ENCODE assay signal across 11 mouse cellular contexts in genomic region chr7:79362830-79363229, GRCm38 (mm10). TPM values are rescaled to one million over a fixed set of nuclear protein-coding genes. Genes with fewer than 3 reads are reported as not detected.
DNase-seq lines count a peak whose midpoint lies in the region; ATAC-seq and TF ChIP-seq lines count a peak whose summit lies in the region.
"Had no signal": no experiment of that assay in that cellular context is flagged by ENCODE, and none has a peak within 500 bp of the region (broad histone marks: within the 10 kb centered on the region; RNA-seq: fewer than 3 reads in every experiment).

No protein-coding gene starts in this region.

- H3K4me2 ChIP-seq in embryonic facial prominence, embryonic 13.5 days: no peak overlapping the region
- no peak overlapping the region for H3K4me2 ChIP-seq in lung, embryonic 15.5 days
- no peak overlapping the region for H3K4me2 ChIP-seq in limb, embryonic 15.5 days

- no peak for ATAC-seq in embryonic facial prominence, embryonic 13.5 days (ENCODE audit: insufficient number of reproducible peaks, insufficient read depth, low FRiP score, low TSS enrichment, low read depth)
- no peak for ATAC-seq in lung, embryonic 15.5 days (ENCODE audit: borderline replicate concordance, extremely low read depth, low FRiP score, low TSS enrichment)
- ATAC-seq in limb, embryonic 15.5 days (ENCODE audit: insufficient number of reproducible peaks, low FRiP score, low TSS enrichment, low read depth): no peak
- no peak for ATAC-seq in megakaryocyte progenitor cell, adult 5-6 weeks (replicated peaks; ENCODE audit: poor library complexity)

- H3K4me1 ChIP-seq in embryonic facial prominence, embryonic 13.5 days: 0 out of 2 replicates have a peak, but pooled peaks cover 3% of the 10 kb centered on the region
- H3K4me1 ChIP-seq in embryonic facial prominence, embryonic 10.5 days: peaks cover 21% of the 10 kb centered on the region
- H3K4me1 ChIP-seq in lung, embryonic 15.5 days: peaks cover 37% of the 10 kb centered on the region
- peaks cover 30% of the 10 kb centered on the region for H3K4me1 ChIP-seq in cortical plate, adult 2 months (ENCODE audit: control insufficient read depth, insufficient read depth, low read length)
- no peaks in the 10 kb centered on the region for H3K4me1 ChIP-seq in limb, embryonic 15.5 days

- no peaks in the 10 kb centered on the region for H3K9me3 ChIP-seq in embryonic facial prominence, embryonic 13.5 days
- H3K9me3 ChIP-seq in embryonic facial prominence, embryonic 10.5 days: no peaks in the 10 kb centered on the region
- no peaks in the 10 kb centered on the region for H3K9me3 ChIP-seq in lung, embryonic 15.5 days
- no peaks in the 10 kb centered on the region for H3K9me3 ChIP-seq in limb, embryonic 15.5 days
- H3K9me3 ChIP-seq: G1E had no signal

- peak overlapping the region; percentile 33; the same call in 1 of the 2 replicates for H3K27ac ChIP-seq in embryonic facial prominence, embryonic 13.5 days
- H3K27ac ChIP-seq in embryonic facial prominence, embryonic 10.5 days (replicated peaks): no peak overlapping the region
- peak overlapping the region; percentile 79 for H3K27ac ChIP-seq in lung, embryonic 15.5 days
- H3K27ac ChIP-seq in cortical plate, adult 2 months (ENCODE audit: insufficient read depth, low read length): peak overlapping the region; percentile 50
- peak overlapping the region; percentile 59 for H3K27ac ChIP-seq in limb, embryonic 15.5 days

- WGBS in embryonic facial prominence, embryonic 13.5 days: 91% methylated on average over 7 of the region's 7 CpGs
- 89% methylated on average over 7 of the region's 7 CpGs for WGBS in embryonic facial prominence, embryonic 10.5 days
- WGBS in lung, embryonic 15.5 days: 70% methylated on average over 7 of the region's 7 CpGs
- WGBS in limb, embryonic 15.5 days: 91% methylated on average over 7 of the region's 7 CpGs

- no peak overlapping the region for H3K4me3 ChIP-seq in embryonic facial prominence, embryonic 13.5 days
- no peak overlapping the region for H3K4me3 ChIP-seq in embryonic facial prominence, embryonic 10.5 days
- H3K4me3 ChIP-seq in lung, embryonic 15.5 days: no peak overlapping the region
- H3K4me3 ChIP-seq in cortical plate, adult 2 months (ENCODE audit: insufficient read depth, low read length): no peak overlapping the region
- no peak overlapping the region for H3K4me3 ChIP-seq in limb, embryonic 15.5 days

- no peak for TF ChIP-seq CTCF in cortical plate, adult 2 months (IDR thresholded peaks at IDR 0.05; ENCODE audit: extremely low read depth, insufficient read depth, low read length)

- H3K9ac ChIP-seq in embryonic facial prominence, embryonic 13.5 days: no peak overlapping the region
- H3K9ac ChIP-seq in lung, embryonic 15.5 days: no peak overlapping the region
- no peak overlapping the region for H3K9ac ChIP-seq in limb, embryonic 15.5 days

- H3K27me3 ChIP-seq in embryonic facial prominence, embryonic 13.5 days: no peaks in the 10 kb centered on the region
- H3K27me3 ChIP-seq in embryonic facial prominence, embryonic 10.5 days (replicated peaks; ENCODE audit: low read depth, poor library complexity, severe bottlenecking): no peaks in the 10 kb centered on the region
- no peaks in the 10 kb centered on the region for H3K27me3 ChIP-seq in lung, embryonic 15.5 days
- no peaks in the 10 kb centered on the region for H3K27me3 ChIP-seq in limb, embryonic 15.5 days

- no peak for DNase-seq in embryonic facial prominence, embryonic 10.5 days (ENCODE audit: low spot score)
- no peak for DNase-seq in lung, postnatal 10 days
- no peak for DNase-seq in adrenal gland, adult 8-10 months

- H3K36me3 ChIP-seq in embryonic facial prominence, embryonic 13.5 days: peaks cover 48% of the 10 kb centered on the region
- peaks cover 49% of the 10 kb centered on the region for H3K36me3 ChIP-seq in embryonic facial prominence, embryonic 10.5 days (replicated peaks)
- peaks cover 14% of the 10 kb centered on the region for H3K36me3 ChIP-seq in lung, embryonic 15.5 days
- H3K36me3 ChIP-seq in limb, embryonic 15.5 days: peaks cover 34% of the 10 kb centered on the region

- TF ChIP-seq POLR2A in cortical plate, adult 2 months (IDR thresholded peaks at IDR 0.05; ENCODE audit: extremely low read depth, insufficient read depth, low read length): no peak

RNA-seq across cellular contexts. Expression of gene Rlbp1, which starts 24.0 kb away (rescaled TPM):
- polyA plus RNA-seq in embryonic facial prominence, embryonic 13.5 days (2015; fragmentation: Nextera tagmentation; extraction: Ambion mirVana): 1.1 and 2.7 TPM in 2 replicates
- polyA plus RNA-seq in embryonic facial prominence, embryonic 10.5 days (2016; fragmentation: Nextera tagmentation; extraction: Ambion mirVana): 1.1 and 1.5 TPM in 2 replicates
- 0.16 and 0.30 TPM in 2 replicates for polyA plus RNA-seq in lung, embryonic 15.5 days (2015; fragmentation: Nextera tagmentation; extraction: Ambion mirVana)
- 28.1 and 33.4 TPM in 2 replicates for polyA plus RNA-seq in cortical plate, adult 2 months (2012; rRNA removed)
- 1.1 and 2.0 TPM in 2 replicates for polyA plus RNA-seq in limb, embryonic 15.5 days (2015; fragmentation: Nextera tagmentation; extraction: Ambion mirVana)
- total RNA-seq in megakaryocyte progenitor cell, adult 5-6 weeks (2015): not detected in 2 replicates
- not detected in 2 replicates for total RNA-seq in megakaryocyte progenitor cell, adult 5-6 weeks (2017)
- total RNA-seq in adrenal gland, adult 8-10 months (2022): 1 to 10 TPM in 1 of 4 experiments, under 1 TPM in 1, not detected in 2; 0.17 to 1.4 TPM
- total RNA-seq: G1E; gastrocnemius, postnatal 4 days; megakaryocyte-erythroid progenitor cell, adult 5-6 weeks had no signal
- polyA plus RNA-seq: G1E had no signal

RNA-seq across cellular contexts. Expression of gene Fanci, which starts 28.9 kb away (rescaled TPM):
- 9.1 and 9.5 TPM in 2 replicates for polyA plus RNA-seq in embryonic facial prominence, embryonic 13.5 days (2015; fragmentation: Nextera tagmentation; extraction: Ambion mirVana)
- polyA plus RNA-seq in embryonic facial prominence, embryonic 10.5 days (2016; fragmentation: Nextera tagmentation; extraction: Ambion mirVana): 20.0 TPM in 2 replicates
- polyA plus RNA-seq in lung, embryonic 15.5 days (2015; fragmentation: Nextera tagmentation; extraction: Ambion mirVana): 14.5 and 15.1 TPM in 2 replicates
- polyA plus RNA-seq in cortical plate, adult 2 months (2012; rRNA removed): 0.42 and 0.73 TPM in 2 replicates
- polyA plus RNA-seq in limb, embryonic 15.5 days (2015; fragmentation: Nextera tagmentation; extraction: Ambion mirVana): 6.1 and 6.2 TPM in 2 replicates
- 11.5 and 11.9 TPM in 2 replicates for total RNA-seq in megakaryocyte progenitor cell, adult 5-6 weeks (2015)
- total RNA-seq in megakaryocyte progenitor cell, adult 5-6 weeks (2017): 22.8 and 24.8 TPM in 2 replicates
- total RNA-seq in adrenal gland, adult 8-10 months (2022): under 1 TPM; 0.20 to 0.95 (median 0.43) TPM
